Mouse (Mus musculus) frontal cortex, adult 2 months (tissue): ENCODE measurements at regions not wholly inside any gene's neighbourhood (a gene's known extent, or its start where the extent isn't known, plus 50 kb on each side); places are given as distances from the start of the nearest gene placed in this dataset.

ENCODE experiments used
- DNase-seq, 2 experiments: peaks; one replicate each; pipeline ENCODE4 v3.0.0; 2022; ENCODE audit warnings: low spot score in 1 of 2; ENCODE audit errors: extremely low spot score in 1 of 2

GRCm38 (mm10) chr8:31518903-31519302 is 1909.6 kb upstream of the 5930422O12Rik start:
- no peak for DNase-seq

GRCm38 (mm10) chr8:31520991-31521448 is 1907.5 kb upstream of the 5930422O12Rik start:
- DNase-seq, result no peak

GRCm38 (mm10) chr8:31525071-31525470 is 1903.4 kb upstream of the 5930422O12Rik start:
- DNase-seq, result no peak

GRCm38 (mm10) chr8:31539251-31539650 is 1889.3 kb upstream of the 5930422O12Rik start:
- peak; percentile 6 to 58 for DNase-seq

GRCm38 (mm10) chr8:31541646-31542045 is 1886.9 kb upstream of the 5930422O12Rik start:
- DNase-seq, result no peak

- DNase-seq, result no peak
These were observed 1854.4 kb upstream of the 5930422O12Rik start for GRCm38 (mm10) chr8:31574136-31574535.

GRCm38 (mm10) chr8:31576129-31576528 is 1852.4 kb upstream of the 5930422O12Rik start:
- DNase-seq, result no peak

- DNase-seq, result peak in 1 of 2 experiments; percentile 5
These were observed 1843.8 kb upstream of the 5930422O12Rik start for GRCm38 (mm10) chr8:31584661-31585060.

GRCm38 (mm10) chr8:31599536-31599935 is 1829.0 kb upstream of the 5930422O12Rik start:
- no peak for DNase-seq

- DNase-seq, result no peak
These were observed 1827.5 kb upstream of the 5930422O12Rik start for GRCm38 (mm10) chr8:31600979-31601378.

GRCm38 (mm10) chr8:31616501-31616900 is 1812.0 kb upstream of the 5930422O12Rik start:
- no peak for DNase-seq

- no peak for DNase-seq
These were observed 1800.8 kb upstream of the 5930422O12Rik start for GRCm38 (mm10) chr8:31627708-31628107.

- peak in 1 of 2 experiments; percentile 2 for DNase-seq
These were observed 1800.4 kb upstream of the 5930422O12Rik start for GRCm38 (mm10) chr8:31628146-31628545.

- no peak for DNase-seq
These were observed 1790.1 kb upstream of the 5930422O12Rik start for GRCm38 (mm10) chr8:31638417-31638816.

- no peak for DNase-seq
These were observed 1764.8 kb upstream of the 5930422O12Rik start for GRCm38 (mm10) chr8:31663717-31664116.

- no peak for DNase-seq
These were observed 1763.0 kb upstream of the 5930422O12Rik start for GRCm38 (mm10) chr8:31665485-31665884.

- no peak for DNase-seq
These were observed 1724.3 kb upstream of the 5930422O12Rik start for GRCm38 (mm10) chr8:31704168-31704567.

- DNase-seq, result peak in 1 of 2 experiments; percentile 19
These were observed 1715.0 kb upstream of the 5930422O12Rik start for GRCm38 (mm10) chr8:31713321-31714076.

GRCm38 (mm10) chr8:31714077-31714458 is 1714.4 kb upstream of the 5930422O12Rik start:
- no peak for DNase-seq

- DNase-seq, result no peak
These were observed 1708.5 kb upstream of the 5930422O12Rik start for GRCm38 (mm10) chr8:31720021-31720420.

GRCm38 (mm10) chr8:31720585-31720984 is 1707.9 kb upstream of the 5930422O12Rik start:
- DNase-seq, result peak in 1 of 2 experiments; percentile 25

- no peak for DNase-seq
These were observed 1703.1 kb upstream of the 5930422O12Rik start for GRCm38 (mm10) chr8:31725430-31725829.
